Mouse (Mus musculus) adrenal gland, postnatal 14 days (tissue): ENCODE data around the gene Fam69b. TPM values are rescaled to one million over a fixed set of nuclear protein-coding genes. Genes with fewer than 3 reads are reported as not detected.
A peak's percentile ranks its signal among the peaks of the same experiment; 100 is the strongest.

ENCODE experiments used
- DNase-seq: peaks from one replicate; pipeline ENCODE4 v3.0.0; 2021; ENCODE audit warnings: mixed read lengths
- long read RNA-seq, 2 experiments: library from polyadenylated mRNA; stranded (forward); transcript quantifications; one replicate each; pipeline ENCODE4 v2.0.0; 2021
- total RNA-seq: library from RNA; stranded (reverse); gene quantifications from 2 replicates; pipeline ENCODE4 v1.2.3, GENCODE M21; 2021

The Fam69b gene
- 10.0 and 12.3 TPM in 2 replicates for total RNA-seq
- long read RNA-seq, experiment 1, transcript Fam69b-201 (5 exons, 1,622 nt), result major isoform, 20 of 26 reads
- long read RNA-seq, experiment 1, partial matches to known transcripts, result 0 of 26 reads
- long read RNA-seq, experiment 1, other reads (novel, unspliced or antisense), result 6 of 26 reads
- long read RNA-seq, experiment 2, transcript Fam69b-201 (5 exons, 1,622 nt), result major isoform, 18 of 20 reads
- long read RNA-seq, experiment 2, partial matches to known transcripts, result 0 of 20 reads
- long read RNA-seq, experiment 2, other reads (novel, unspliced or antisense), result 2 of 20 reads

GRCm38 (mm10) chr2:26627921-26628739 lies at the start of gene Fam69b:
TSS of gene Fam69b (plus strand) at chr2:26628457.
- peak; percentile 88 for DNase-seq

- no peak for DNase-seq
These were observed 48.5 kb upstream of the Fam69b start, which contains the start of gene Egfl7 for GRCm38 (mm10) chr2:26579714-26580113. TSS of gene Egfl7 (plus strand) at chr2:26580014.

- no peak for DNase-seq
These were observed 47.5 kb upstream of the Fam69b start for GRCm38 (mm10) chr2:26580751-26581150.

GRCm38 (mm10) chr2:26582203-26582602 lies 46.1 kb upstream of the Fam69b start:
- DNase-seq, result peak; percentile 58

GRCm38 (mm10) chr2:26582741-26583140 lies 45.5 kb upstream of the Fam69b start:
- no peak for DNase-seq

GRCm38 (mm10) chr2:26583640-26584039 lies 44.6 kb upstream of the Fam69b start:
- peak; percentile 73 for DNase-seq

GRCm38 (mm10) chr2:26585713-26586112 lies 42.5 kb upstream of the Fam69b start:
- DNase-seq, result no peak

GRCm38 (mm10) chr2:26586294-26587043 lies 41.8 kb upstream of the Fam69b start, which contains the start of gene Gm20532:
TSS of gene Gm20532 (plus strand) at chr2:26586639.
- DNase-seq, result peak; percentile 80

- DNase-seq, result no peak
These were observed 41.2 kb upstream of the Fam69b start for GRCm38 (mm10) chr2:26587044-26587405.

- no peak for DNase-seq
These were observed 39.7 kb upstream of the Fam69b start for GRCm38 (mm10) chr2:26588573-26588972.

GRCm38 (mm10) chr2:26589284-26589683 lies 39.0 kb upstream of the Fam69b start:
- DNase-seq, result peak; percentile 6

- DNase-seq, result no peak
These were observed 38.0 kb upstream of the Fam69b start for GRCm38 (mm10) chr2:26590282-26590681.

- DNase-seq, result no peak
These were observed 37.3 kb upstream of the Fam69b start for GRCm38 (mm10) chr2:26590962-26591361.

- DNase-seq, result peak; percentile 27
These were observed 36.8 kb upstream of the Fam69b start for GRCm38 (mm10) chr2:26591416-26591815.

GRCm38 (mm10) chr2:26593211-26594021 lies 34.8 kb upstream of the Fam69b start:
- DNase-seq, result peak; percentile 21

GRCm38 (mm10) chr2:26594022-26594346 lies 34.3 kb upstream of the Fam69b start:
- peak; percentile 78 for DNase-seq

GRCm38 (mm10) chr2:26594461-26594933 lies 33.8 kb upstream of the Fam69b start:
- DNase-seq, result no peak

- peak; percentile 37 for DNase-seq
These were observed 33.1 kb upstream of the Fam69b start for GRCm38 (mm10) chr2:26594934-26595724.

GRCm38 (mm10) chr2:26595725-26596435 lies 32.4 kb upstream of the Fam69b start:
- peak; percentile 7 for DNase-seq

- DNase-seq, result peak; percentile 8
These were observed 31.4 kb upstream of the Fam69b start for GRCm38 (mm10) chr2:26596898-26597297.
